Mouse (Mus musculus): Measurements from ENCODE around the gene Pmvk. TPM values are rescaled to one million over a fixed set of nuclear protein-coding genes. Genes with fewer than 3 reads are reported as not detected.
A peak's percentile ranks its signal among the peaks of the same experiment; 100 is the strongest.

Pmvk gene
- total RNA-seq, 2 experiments from 2014 or later: 8.9 to 16.3 TPM

DNA sequence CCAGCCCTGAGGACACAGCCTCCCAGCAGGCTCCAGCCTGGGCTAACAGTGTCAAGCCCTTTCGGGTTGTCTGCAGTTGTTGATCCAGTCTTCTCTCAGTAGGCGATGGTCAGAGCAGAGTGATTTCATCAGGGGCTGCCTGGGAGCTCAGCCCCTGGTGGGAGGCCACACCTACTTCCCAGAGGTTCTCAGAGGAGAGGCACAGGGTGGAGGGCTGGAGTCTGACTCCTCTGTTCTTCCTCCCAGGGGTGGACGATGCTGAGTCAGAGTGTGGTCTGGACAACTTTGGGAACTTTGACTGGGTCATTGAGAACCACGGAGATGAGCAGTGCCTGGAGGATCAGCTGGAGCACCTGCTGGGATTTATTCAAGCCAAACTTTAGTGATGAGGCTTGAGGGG lies 13.9 kb downstream of the Pmvk start:
- no peak for ATAC-seq (replicated peaks; ENCODE audit: low FRiP score, poor library complexity, severe bottlenecking)

DNA sequence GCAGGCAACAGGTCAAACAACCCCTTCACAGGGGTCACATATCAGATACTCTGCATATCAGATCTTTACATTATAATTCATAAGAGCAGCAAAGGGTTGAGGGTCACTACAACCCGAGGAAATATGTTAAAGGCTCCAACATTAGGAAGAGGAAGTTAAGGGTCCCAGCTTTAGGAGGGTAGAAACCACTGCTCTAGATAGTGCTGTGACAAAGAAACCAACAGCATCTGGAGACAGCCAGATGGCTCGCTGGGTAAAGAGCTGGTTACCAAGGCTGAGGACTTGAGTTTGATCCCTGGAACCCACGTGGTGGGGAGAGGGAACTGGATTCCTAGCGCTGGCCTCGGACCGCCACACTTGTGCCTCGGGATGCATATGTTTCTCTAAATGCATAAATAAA lies 17.9 kb downstream of the Pmvk start:
- ATAC-seq (replicated peaks; ENCODE audit: low FRiP score, poor library complexity, severe bottlenecking): no peak

DNA sequence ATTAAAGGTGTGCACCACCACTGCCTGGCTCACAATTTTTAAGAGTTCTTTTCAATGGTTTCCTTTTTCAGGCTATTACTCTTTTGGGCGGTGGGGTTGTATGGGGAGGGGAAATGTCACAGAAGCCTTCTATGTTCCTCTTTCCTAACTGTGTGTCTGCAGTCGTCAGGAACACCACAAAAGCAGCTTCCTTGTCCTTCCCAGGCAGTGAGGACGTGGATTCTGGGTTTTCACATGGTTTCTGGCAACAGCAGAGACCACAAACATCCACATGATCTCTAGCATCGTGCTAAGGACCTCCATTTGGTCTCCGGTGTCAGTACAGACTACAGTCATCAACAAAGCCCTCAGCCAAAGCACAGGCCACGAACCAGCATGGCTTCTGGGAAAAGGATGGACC lies 19.5 kb downstream of the Pmvk start:
- ATAC-seq (replicated peaks; ENCODE audit: low FRiP score, poor library complexity, severe bottlenecking): no peak

DNA sequence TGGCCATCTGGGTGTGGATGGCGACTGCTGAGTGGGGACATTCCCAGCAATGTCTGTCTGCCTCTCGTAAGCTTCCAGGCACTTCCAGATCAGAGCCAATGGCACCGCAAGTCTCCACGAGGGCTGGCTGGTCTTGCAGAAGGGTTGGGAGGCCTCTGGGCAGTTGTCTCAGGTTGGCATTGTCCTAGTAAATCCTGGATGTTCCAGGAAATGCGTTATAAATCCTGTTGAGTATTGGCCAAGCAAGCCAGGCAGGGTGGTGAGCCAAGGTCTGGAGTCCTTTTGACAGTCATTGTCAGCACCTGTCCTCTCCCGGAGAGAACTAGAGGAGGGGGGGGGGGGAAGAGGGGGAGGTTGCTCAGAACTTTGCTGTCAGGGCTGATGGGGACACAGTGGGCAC lies 24.7 kb downstream of the Pmvk start:
- no peak for ATAC-seq (replicated peaks; ENCODE audit: low FRiP score, poor library complexity, severe bottlenecking)

DNA sequence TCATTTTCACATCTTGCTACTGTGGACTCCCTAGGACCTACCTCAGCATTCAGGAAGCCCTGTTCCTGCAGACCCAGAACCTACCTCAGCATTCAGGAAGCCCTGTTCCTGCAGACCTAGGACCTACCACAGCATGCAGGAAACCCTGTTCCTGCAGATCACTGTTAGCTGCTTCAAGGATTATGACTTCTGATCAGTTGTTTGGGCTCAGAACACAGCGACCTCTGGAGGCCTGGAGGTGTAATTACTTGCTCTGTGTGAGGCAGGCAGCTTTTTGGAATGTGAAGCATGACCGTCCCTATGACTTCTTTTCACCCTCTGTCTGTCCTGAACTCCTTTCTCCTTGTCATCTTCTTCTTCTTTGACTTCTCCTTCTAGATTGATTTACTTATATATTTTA lies 27.1 kb downstream of the Pmvk start:
- ATAC-seq (replicated peaks; ENCODE audit: low FRiP score, poor library complexity, severe bottlenecking): 0 out of 2 replicates have a peak, but pooled peaks have one; percentile 47

DNA sequence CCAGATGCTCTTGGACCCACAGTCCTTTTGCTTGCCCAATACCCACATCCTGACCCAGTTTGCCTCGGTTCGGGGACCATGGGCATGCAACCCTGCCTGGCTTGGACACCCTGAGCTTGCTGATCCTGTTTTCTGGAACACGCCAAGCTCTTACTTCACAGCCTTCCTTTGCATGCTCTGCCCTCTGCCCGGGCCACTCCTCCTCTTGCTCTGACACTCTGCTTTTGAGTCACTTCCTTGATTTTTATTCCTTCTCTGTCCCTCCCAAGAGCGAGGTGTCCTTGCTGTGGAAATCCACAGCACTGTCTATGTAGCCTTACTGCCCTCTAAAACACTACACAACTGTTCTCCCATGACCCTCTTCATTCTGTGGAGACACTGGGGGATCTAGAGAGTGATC lies 27.9 kb downstream of the Pmvk start:
- ATAC-seq (replicated peaks; ENCODE audit: low FRiP score, poor library complexity, severe bottlenecking): no peak

DNA sequence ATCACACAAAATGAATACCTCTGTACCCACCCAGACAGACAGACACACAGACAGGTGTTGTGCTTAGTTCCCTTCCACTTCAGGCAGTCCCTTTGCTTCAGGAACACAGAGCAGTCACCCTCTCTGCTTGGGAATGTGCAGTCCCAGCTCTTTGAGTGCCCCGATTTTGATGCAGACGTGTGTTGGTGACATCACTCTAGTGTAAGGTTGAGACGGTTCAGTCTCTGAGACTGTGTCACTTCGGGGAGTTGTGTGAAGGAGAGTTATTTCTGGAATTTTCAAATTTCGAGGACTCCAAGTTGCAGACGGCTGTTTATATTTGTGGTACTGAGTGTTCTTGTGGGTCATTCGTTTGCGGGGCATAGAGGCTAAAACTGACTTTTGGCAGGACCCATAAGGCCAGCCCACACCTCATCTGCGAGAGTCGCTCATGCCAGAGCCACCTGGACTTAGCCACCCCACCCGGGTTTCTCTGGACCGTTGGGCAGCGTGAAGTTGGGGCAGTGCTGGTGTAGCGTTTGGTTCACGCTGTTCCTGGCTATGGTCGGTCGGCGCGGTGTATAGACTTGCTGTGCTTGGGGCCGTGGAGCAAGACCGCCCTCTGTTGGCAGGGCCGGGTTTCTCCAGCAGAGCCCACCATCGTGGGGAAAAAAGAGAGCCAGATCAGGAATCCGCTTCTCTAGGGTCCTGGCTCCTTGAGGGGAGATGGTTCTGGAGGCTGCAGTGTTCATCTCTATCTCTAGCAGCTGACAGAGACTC lies 30.6 kb downstream of the Pmvk start:
- ATAC-seq (replicated peaks; ENCODE audit: low FRiP score, poor library complexity, severe bottlenecking): peak; percentile 67; the same call in 1 of the 2 replicates

DNA sequence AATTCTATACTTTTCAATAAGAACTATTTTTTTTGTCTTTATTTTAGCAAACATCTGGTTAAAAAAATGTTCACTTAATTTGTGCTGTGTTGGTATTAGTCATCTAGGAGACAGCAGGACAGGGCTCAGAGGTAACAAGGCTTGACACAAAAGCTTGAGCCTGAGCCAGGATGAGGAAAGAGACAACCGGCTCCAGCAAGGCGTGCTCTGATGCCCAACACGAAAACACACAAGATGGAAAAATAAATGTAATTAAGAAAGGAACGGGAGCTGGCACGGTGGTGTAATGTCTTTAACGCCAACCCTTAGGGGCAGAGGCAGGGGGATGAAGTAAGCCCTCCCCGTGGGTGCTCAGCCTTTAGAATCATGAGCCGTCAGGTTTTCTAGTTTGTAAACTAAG lies 31.8 kb downstream of the Pmvk start:
- no peak for ATAC-seq (replicated peaks; ENCODE audit: low FRiP score, poor library complexity, severe bottlenecking)

DNA sequence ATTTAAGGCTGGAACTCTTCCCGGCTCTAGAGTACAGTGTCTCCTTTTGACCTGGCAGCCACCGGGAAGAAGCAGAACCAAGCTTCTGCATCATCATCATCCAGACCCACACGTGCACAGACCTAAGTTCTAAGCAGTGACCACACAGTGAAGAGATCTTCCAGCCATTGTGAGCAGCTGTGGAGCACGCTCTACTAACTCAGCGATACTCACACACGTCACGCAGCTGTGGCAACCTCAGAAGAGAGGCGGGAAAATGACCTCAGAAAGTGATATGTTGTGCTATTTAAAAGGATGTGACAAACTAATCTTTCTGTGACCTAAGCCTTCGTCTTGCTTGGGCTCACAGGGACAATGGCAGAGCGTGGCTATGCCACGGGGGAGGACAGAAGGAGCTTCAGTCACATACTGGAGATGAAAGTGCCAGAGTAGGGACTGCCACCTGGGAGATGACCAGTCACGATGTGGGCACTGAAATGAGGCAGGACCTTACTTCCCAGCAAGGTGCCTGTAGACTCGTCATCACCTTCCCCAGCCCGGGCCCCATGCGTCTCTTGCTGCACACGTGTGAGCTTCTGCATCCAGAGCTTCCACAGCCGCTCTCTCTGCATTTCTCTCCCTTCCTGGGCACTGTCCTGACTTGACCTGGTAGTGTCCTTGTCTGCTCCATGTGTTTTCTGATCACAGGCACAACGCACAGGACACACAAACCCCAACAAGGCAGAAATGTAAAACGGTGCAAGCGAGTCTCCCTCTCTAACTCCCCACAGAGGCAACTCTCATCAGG lies 32.8 kb downstream of the Pmvk start:
- no peak for ATAC-seq (replicated peaks; ENCODE audit: low FRiP score, poor library complexity, severe bottlenecking)

DNA sequence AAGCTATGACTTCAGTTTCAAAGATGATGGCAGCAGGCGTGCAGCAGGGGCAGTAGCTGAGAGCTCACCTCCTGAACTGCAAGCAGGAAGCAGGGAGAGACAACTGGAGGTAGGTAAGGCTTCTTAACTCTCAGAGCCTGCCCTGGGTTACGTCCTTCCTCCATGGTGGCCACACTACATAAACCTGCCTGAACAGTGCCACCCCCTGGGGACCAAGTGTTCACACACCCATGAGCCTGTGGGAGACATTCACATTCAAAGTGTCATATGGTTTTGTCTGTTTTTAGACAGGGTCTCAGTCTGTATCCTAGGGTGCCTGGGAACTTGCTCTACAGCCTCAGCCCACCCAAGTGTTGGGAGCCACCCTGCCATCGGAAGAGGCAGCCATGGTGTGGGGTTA lies 36.4 kb downstream of the Pmvk start:
- ATAC-seq (replicated peaks; ENCODE audit: low FRiP score, poor library complexity, severe bottlenecking): no peak

DNA sequence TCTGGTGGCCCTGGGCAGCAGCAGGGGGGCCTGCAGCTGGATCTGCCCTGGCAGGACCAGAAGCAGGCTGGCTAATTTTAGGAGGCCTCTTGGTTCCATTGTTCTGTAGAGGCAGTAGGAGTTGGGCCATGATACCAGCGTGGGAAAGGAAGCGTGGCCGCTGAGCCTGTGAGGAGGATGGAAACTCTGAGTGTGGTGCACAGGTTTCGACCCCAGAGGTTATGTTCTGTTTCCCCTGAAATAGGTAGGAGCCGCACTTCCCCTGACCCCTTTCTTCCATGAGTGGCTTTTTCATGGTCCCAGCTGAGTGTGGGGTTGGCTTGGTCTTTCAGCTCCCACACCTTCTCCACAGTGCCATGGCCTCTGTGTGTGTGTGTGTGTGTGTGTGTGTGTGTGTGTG lies 37.2 kb downstream of the Pmvk start:
- ATAC-seq (replicated peaks; ENCODE audit: low FRiP score, poor library complexity, severe bottlenecking): no peak

DNA sequence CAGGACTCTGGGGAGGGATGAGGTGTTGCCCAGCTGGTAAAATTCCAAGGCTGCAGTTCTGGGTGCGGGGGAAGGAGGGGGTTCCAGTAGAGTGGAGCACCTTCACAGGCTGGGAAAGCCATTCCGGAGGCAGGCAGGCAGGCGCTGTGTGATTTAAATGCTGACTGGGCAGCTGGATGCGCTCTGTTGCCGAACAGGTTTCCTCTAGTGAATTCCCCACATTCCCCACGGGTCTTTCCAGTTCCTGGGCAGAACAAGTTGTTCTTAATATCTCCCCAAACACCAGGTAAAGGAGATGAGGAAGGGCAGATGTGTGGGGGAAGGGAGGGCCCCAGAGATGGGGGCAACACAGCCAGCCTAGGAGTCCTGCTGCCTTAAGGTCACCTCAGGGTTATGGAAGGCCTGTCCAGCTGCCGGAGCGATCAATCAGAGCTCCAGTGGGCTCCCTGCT lies 38.4 kb downstream of the Pmvk start:
- ATAC-seq (replicated peaks; ENCODE audit: low FRiP score, poor library complexity, severe bottlenecking): 0 out of 2 replicates have a peak, but pooled peaks have one; percentile 25

DNA sequence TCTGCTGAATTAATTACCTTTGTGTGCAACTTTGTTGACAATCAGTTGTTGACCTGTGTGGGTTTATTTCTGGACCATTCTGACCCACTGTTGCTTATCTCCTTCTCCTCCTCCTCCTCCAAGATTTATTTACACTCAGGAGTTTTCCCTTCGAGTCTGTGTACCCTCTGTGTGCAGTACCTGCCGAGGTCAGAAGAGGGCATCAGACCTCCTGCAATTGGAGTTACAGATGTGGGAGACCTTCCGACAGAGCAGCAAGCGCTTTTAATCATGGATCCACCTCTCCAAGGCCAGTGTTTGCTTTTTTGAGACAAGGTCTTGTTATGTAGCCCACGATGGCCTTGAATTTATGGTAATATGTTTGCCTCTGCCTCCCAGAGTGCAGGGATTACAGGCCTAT lies 40.3 kb downstream of the Pmvk start:
- ATAC-seq (replicated peaks; ENCODE audit: low FRiP score, poor library complexity, severe bottlenecking): no peak

DNA sequence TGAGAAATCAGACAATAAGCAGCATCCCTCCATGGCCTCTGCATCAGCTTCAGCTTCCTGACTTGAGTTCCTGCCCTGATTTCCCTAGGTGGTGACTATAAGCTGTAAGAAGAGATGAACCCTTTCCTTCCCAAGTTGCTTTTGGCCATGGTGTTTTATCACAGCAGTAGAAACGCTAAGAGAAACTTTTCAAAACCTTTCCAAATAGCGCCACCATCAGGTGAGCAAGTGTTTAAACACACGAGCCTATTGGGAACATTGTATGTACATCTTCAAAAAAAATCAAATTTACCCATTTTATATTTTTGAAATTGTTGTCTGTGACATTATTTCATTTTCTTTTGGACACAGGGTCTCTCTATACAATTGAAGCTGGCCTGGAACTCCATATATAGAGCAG lies 42.0 kb downstream of the Pmvk start:
- no peak for ATAC-seq (replicated peaks; ENCODE audit: low FRiP score, poor library complexity, severe bottlenecking)

DNA sequence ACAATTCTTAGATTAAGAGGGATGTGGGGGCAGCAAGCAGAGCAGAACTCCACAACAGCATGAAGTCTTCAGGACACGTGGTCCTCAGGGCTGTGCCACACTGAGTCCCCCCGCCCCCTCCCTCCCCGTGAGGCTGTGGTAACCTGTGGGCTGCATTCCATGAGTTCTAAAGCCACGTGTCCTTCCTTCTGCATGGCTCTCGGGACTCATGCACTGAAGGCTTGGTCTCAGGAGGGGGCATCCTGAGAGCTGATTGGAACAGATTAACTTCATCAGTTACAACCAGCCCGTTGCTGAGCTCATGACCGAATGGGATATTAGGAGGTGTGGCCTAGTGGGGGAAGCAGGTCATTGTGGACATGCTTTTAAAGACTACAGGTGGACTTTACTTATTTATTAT lies 45.4 kb downstream of the Pmvk start:
- no peak for ATAC-seq (replicated peaks; ENCODE audit: low FRiP score, poor library complexity, severe bottlenecking)

DNA sequence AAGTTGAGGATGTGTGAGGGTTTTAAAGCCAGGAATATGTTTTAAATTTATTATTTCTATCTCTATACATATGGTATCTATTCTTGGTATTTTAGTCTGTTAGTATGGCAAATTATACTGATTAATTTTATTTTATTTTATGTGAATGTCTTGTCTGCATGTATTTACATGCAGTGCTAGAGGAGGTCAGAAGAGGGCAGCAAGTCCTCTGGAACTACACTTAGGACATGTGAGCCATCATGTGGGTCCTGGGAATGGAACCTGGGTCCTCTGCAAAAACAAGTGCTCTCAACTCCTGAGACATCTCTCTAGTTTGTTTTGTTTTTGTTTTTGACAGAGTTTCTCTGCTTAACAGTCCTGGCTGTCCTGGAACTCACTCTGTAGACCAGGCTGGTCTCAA lies 47.1 kb downstream of the Pmvk start:
- ATAC-seq (replicated peaks; ENCODE audit: low FRiP score, poor library complexity, severe bottlenecking): no peak

DNA sequence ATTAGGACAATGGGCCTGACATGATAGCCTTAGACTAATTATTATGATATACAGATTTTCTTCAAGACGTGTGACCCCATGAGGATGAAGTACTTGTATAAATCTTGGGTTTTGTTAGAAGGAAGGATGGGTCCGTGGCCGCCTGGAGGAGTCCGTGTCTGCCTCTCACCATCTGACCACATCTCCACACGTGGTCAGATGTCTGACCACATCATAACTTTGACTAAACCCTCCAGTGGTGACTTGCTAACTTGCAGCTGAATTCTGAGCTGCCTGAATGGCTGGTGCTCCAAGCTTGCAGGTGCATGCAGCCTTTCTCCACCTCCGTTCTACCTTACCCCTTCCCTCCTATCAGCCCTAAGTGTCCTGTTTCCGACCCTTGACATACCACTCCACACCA lies 48.2 kb downstream of the Pmvk start:
- ATAC-seq (replicated peaks; ENCODE audit: low FRiP score, poor library complexity, severe bottlenecking): no peak

DNA sequence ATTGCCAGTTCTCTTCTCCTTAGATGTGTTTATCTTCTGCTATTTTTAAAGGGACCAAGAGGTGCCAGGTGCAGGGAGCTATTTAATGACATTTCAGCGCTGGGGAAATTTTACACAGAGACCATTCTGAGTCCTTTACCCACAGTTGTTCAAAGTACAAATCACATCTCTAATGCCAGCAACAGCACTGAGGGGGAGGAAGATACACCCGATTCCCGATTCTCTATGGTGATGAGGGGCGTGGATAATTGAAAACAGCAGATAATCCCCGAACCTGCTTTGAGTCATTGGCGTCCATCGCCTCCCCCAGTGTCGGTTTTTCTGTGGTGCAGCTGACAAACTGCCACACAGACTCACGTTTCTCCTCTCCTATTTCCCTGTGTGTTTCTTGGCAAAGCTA lies 53.7 kb downstream of the Pmvk start:
- ATAC-seq (replicated peaks; ENCODE audit: low FRiP score, poor library complexity, severe bottlenecking): no peak

DNA sequence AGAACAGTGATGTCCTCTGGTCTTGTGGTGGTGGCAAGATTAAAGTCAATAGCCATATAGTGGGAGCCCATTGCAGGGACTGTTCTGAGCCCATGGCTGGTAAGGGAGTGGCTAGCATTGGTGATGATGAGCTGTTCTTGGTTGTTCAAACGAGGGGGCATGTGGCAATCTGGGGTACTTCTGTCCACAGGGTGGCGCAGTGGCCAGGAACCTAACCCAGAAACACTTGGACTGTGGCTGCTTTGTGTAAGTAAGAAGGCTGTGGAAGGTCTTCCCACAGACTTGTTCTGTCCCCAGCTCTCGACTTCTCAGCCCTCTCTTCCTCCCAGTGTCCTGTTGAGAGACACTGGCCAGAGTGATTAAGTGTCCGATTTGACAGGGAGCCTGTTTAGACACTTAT lies 56.6 kb downstream of the Pmvk start:
- no peak for ATAC-seq (replicated peaks; ENCODE audit: low FRiP score, poor library complexity, severe bottlenecking)

DNA sequence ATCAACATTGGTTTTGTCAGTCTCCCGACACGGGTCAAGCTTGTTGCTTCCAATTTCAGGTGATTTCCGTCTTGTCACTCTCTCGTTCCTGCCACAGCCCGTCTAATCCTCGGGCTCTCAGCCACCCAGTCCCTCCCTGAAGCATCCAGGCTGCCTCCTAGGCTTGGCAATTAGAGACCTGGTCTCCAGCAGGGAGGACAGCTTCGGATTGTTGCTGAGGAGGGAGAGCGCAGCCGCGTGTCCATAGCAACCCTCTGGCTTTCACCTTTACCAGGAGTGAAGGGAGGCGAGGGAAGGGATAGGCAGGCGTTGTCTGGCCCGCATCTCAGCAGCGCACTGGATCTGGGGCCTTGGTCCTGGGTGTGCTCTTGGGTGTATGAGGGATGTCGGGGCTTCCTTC lies 57.1 kb downstream of the Pmvk start:
- no peak for ATAC-seq (replicated peaks; ENCODE audit: low FRiP score, poor library complexity, severe bottlenecking)

DNA sequence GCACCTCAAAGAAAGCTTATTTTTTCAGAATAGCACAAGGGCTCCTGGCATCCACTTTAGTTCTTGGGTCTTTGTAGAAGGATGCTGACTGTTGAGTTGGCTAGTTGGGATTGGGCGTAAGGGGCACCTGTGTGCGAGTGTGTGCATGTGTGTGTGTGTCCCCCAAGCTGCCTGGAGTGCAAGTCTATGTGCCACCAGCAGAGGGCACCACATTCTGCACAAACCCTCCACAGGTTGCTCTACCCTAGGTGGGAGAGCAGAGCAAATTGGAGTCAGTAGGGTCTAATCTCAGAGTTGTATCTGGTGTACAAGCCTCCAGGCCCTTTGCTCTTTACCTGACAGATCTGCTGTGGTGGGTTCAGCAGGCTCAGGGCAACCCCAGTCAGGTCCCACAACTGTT lies 57.9 kb downstream of the Pmvk start:
- ATAC-seq (replicated peaks; ENCODE audit: low FRiP score, poor library complexity, severe bottlenecking): no peak
